Mouse (Mus musculus) Patski (cell line): ENCODE measurements around the gene Tmem184b. TPM values are rescaled to one million over a fixed set of nuclear protein-coding genes. Genes with fewer than 3 reads are reported as not detected.

Experiments
- ATAC-seq: fragments of 100-300 bp; one replicate; pipeline ENCODE4 v1.8.0; 2021
- CTCF ChIA-PET: fragments of 350-600 bp; sonication (Branson Sonifier 250); formaldehyde crosslinking; loops from one replicate; lab custom pipeline; 2022; ENCODE audit warnings: inconsistent platforms; lab: Charles Lee
- POLR2A ChIA-PET: fragments of 350-600 bp; sonication (Branson Sonifier 250); formaldehyde crosslinking; loops from one replicate; lab custom pipeline; 2022; ENCODE audit warnings: antibody characterized with exemption, inconsistent platforms; lab: Charles Lee
- DNase-seq: peaks from one replicate; pipeline ENCODE4 v3.0.0-alpha.2; 2011; ENCODE audit warnings: low read depth, low spot score
- H3K27me3 ChIP-seq: fragments of 371-371 bp; one replicate; pipeline ENCODE4 v1.5.1; 2021
- CTCF ChIP-seq: fragments of 100-300 bp; IDR thresholded peaks from one replicate; pipeline ENCODE4 v1.5.1; 2021
- in situ Hi-C: fragments of 300-500 bp; cut with MboI; formaldehyde crosslinking; loops from 3 replicates; pipeline ENCODE4 v1.11.1; 2018; ENCODE audit warnings: low pct_unique_long_range_greater_than_20kb, mixed read lengths
- polyA plus RNA-seq: library from polyadenylated mRNA; unstranded; gene quantifications from one replicate; pipeline ENCODE4 v1.2.3, GENCODE M21; 2021

The Tmem184b gene
- polyA plus RNA-seq = 129 TPM

- H3K27me3 ChIP-seq = no peaks in the 10 kb centered on the region
- CTCF ChIA-PET = no interaction called here
- in situ Hi-C loops = no loop called here
- POLR2A ChIA-PET = interaction anchor here (1.0 to 1.6 kb wide), 4 partner anchors 12 to 40 kb away, joined by 3 to 4 read pairs (median 4); no protein-coding TSS in a partner anchor
- DNase-seq = no peak
- ATAC-seq = peak; percentile 57
- TF ChIP-seq CTCF = no peak
These were observed at the start of gene Tmem184b for GRCm38 (mm10) chr15:79402836-79403762. TSS of gene Tmem184b (minus strand) at chr15:79403569.

GRCm38 (mm10) chr15:79448041-79448440 lies 44.7 kb upstream of the Tmem184b start:
- no peak for DNase-seq
- ATAC-seq = no peak
- no peaks in the 10 kb centered on the region for H3K27me3 ChIP-seq
- in situ Hi-C loops = no loop called here
- ChIA-PET POLR2A (no interaction called here), CTCF (no interaction called here)
- TF ChIP-seq CTCF = no peak

GRCm38 (mm10) chr15:79445786-79446654 lies 42.7 kb upstream of the Tmem184b start:
- TF ChIP-seq CTCF = no peak
- no peak for DNase-seq
- in situ Hi-C loops = no loop called here
- no peak for ATAC-seq
- ChIA-PET POLR2A (interaction anchor here (0.6 to 0.7 kb wide), 2 partner anchors 11 to 1137 kb away, joined by 3 to 5 read pairs; no protein-coding TSS in a partner anchor), CTCF (interaction anchor here (1.2 kb wide), 2 partner anchors 11 to 21 kb away, joined by 3 read pairs; no protein-coding TSS in a partner anchor)
- no peaks in the 10 kb centered on the region for H3K27me3 ChIP-seq

DNA sequence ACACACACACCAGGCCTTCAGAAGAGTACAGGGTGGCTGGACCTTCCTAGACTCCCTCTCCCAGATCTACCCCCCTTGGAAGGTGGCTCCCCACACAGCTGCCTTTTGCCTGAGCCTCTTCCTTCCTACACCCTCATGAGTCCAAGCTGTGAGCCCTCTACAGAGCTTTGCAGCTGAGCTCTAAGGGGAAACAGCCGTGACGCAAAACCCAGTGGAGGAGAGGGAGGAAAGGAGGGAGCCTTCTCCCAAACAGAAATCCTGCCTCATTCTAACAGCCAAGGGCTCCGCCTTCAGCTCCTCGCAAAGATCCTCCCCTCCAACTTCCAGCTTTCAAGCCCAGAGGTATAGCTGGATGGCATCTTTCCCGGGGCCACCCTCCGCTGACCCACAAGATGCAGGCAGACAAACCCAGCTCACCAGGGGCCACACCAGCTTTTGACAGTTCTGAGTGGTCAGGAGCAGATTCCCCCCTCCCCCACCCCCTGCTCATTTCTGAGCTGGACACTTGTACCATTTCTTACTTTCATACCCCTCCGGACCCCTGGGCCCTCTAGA lies 40.6 kb upstream of the Tmem184b start:
- no peaks in the 10 kb centered on the region for H3K27me3 ChIP-seq
- no peak for ATAC-seq
- POLR2A ChIA-PET = interaction anchor here (0.7 to 1.5 kb wide), 3 partner anchors 10 to 93 kb away, joined by 3 to 4 read pairs (median 4); partner anchors contain the start of gene Tmem184b
- in situ Hi-C loops = no loop called here
- CTCF ChIA-PET = no interaction called here
- DNase-seq = no peak
- no peak for TF ChIP-seq CTCF

- TF ChIP-seq CTCF = no peak
- in situ Hi-C loops = no loop called here
- DNase-seq (no peak), ATAC-seq (no peak)
- CTCF ChIA-PET = no interaction called here
- POLR2A ChIA-PET = interaction anchor here (1.5 kb wide), 1 partner anchor 40 kb away, joined by 3 read pairs; the partner anchor contains the start of gene Tmem184b
- H3K27me3 ChIP-seq = no peaks in the 10 kb centered on the region
These were observed 39.7 kb upstream of the Tmem184b start for GRCm38 (mm10) chr15:79442961-79443518.

DNA sequence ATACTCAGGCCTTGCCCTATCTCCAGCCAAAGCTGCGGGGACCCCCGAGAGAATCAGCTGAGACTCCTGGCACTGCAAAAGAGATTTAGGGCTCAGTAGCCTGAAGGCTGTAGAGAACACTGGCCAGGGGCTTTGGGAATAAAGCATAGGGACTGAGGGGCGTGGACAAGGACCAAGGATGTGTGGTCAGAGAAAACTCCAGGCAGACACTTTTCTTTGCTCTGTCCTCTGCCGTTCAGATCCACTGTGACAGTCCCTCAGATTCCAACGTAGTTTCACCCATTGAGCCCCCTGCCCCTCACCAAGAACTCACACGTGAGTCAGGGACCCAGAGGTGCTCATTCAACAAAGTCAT lies 38.9 kb upstream of the Tmem184b start:
- CTCF ChIA-PET = no interaction called here
- TF ChIP-seq CTCF = no peak
- in situ Hi-C loops = no loop called here
- no peaks in the 10 kb centered on the region for H3K27me3 ChIP-seq
- DNase-seq (no peak), ATAC-seq (no peak)
- POLR2A ChIA-PET = no interaction called here

DNA sequence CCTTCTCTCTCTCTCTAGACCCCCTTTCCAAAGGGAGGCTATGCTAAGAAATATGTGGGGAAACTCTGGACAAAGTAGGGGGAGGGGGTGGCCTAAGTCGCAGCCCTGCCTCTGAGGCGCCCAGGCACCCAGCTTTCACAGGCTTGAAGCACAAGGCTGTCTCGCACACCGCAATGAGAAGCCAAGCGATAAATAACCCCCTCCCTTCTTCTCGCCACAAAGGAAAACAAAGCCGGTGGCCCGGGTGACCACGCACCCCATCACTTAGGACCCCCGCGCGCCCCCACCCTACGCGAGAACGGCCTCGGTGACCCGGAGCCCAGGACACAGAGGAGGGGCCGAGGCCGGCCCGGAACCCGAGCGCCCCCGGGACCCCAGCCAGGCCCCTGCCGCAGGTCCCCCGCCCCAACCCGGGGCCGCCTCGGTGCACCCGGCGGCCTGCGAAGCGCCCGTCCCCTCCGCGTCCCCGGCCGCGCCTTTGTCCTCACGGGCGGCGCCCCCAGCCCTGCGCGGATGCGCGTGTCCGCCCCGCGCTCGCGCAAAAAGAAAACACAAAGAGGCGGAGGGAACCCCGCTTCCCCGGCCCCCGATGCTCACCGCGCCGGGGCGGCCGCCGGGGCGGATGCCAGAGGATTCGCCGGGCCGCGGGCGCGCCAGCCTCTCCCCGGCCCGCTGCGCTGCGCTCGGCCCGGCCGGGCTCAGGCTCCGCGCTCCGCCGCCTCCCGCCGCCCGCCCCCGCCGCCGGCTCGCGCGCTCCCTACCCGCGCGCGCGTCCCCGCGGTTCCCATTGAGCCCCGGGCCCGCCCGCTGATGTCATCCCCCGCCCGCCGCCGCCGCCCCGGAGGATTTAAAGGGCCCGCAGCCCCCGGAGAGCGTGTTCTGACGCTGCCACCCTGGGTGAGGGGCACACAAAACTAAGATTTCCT lies 38.2 kb upstream of the Tmem184b start:
- no peak for TF ChIP-seq CTCF
- in situ Hi-C loops = no loop called here
- no peaks in the 10 kb centered on the region for H3K27me3 ChIP-seq
- CTCF ChIA-PET = no interaction called here
- POLR2A ChIA-PET = interaction anchor here (0.5 kb wide), 1 partner anchor 29 kb away, joined by 3 read pairs; no protein-coding TSS in a partner anchor
- ATAC-seq (peak; percentile 32), DNase-seq (no peak)

DNA sequence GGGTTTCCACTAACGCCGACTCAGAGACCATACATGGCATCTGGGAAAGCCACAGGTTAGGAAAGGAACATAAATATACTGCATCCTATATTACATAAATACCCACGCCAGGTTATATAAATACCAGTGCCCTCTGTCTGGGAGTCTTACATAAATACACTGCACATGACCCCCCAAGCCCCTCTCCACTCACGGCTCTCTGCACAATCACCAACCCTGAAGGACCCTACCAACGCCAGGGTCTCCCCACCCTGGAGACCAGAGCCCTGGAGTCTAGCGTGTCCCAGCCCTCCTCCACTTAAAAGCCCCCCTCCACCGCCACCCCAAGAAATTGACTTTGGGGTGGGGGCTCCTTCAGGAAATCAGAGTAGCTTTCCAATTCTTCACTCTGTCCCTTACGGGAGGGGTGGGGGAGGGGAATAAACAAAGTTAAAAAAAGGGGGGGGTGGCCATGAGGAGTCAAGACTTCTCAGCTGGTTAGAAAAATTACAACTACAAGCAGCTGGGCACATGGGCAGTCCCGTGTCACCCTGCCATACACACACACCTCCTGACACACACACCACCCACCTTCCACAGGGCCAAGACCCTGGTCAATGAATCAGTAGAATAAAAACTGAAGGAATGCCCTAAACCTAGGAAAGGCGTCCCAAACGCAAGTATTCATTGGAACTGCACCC lies 37.4 kb upstream of the Tmem184b start:
- no peaks in the 10 kb centered on the region for H3K27me3 ChIP-seq
- DNase-seq (no peak), ATAC-seq (no peak)
- in situ Hi-C loops = no loop called here
- TF ChIP-seq CTCF = no peak
- POLR2A ChIA-PET = interaction anchor here (0.5 to 1.1 kb wide), 2 partner anchors 28 to 83 kb away, joined by 3 read pairs; no protein-coding TSS in a partner anchor
- CTCF ChIA-PET = no interaction called here
